Comparison of ENCODE assay signal across 16 mouse cellular contexts in the genomic region with DNA sequence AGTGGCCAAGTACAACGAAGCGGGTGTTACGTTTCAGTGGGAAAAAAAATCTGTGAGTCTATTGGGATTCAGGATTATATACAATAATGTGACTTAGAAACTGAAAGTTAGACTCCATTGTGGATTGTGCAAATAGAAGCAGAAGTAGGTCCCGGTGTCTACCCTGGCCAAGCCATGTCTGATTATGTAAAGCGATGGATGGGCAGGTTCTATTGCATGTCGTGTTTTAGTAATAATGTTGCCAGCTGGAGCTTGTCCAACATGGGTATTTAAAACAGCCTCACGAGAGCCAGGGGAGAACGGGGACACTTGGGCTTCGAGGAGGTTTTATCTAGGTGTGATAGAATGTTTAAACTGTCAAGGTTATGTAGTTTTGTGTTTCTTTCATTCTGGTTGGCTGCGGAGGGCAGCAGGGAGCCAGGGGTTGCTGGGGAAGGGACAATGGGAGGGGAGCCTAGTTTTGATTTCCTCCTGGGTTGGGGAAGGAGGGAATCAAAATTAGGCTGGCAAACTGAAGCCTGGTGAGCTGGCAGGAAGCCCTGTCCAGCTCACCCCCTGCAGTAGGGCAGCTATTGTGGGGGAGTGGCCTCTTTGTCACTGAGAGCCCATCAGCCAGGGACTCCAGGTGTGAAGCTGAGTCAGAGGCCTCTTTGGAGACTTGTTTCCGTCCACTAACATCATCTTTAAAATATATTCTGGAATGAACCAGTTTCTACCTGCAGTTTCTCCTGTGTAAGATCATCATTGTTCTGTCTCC.
DNase-seq lines count a peak whose midpoint lies in the region; TF ChIP-seq lines count a peak whose summit lies in the region.
"Had no signal": no experiment of that assay in that cellular context is flagged by ENCODE, and none has a peak within 500 bp of the region (broad histone marks: within the 10 kb centered on the region; RNA-seq: fewer than 3 reads in every experiment).

No protein-coding gene starts in this region.

- H3K27me3 ChIP-seq in heart, embryonic 10.5 days (ENCODE audit: insufficient read depth, poor library complexity, severe bottlenecking) = no peaks in the 10 kb centered on the region
- H3K27me3 ChIP-seq: embryonic facial prominence, embryonic 15.5 days; Patski; stomach, embryonic 15.5 days had no signal

- no peak overlapping the region for H3K4me3 ChIP-seq in heart, embryonic 10.5 days
- no peak overlapping the region for H3K4me3 ChIP-seq in layer of hippocampus, adult 2 months
- H3K4me3 ChIP-seq: embryonic facial prominence, embryonic 15.5 days; hindbrain, embryonic 13.5 days; stomach, embryonic 15.5 days had no signal

- 74% methylated on average over 11 of the region's 11 CpGs for WGBS in heart, embryonic 10.5 days

- peak; percentile 19 for DNase-seq in heart, embryonic 10.5 days (ENCODE audit: low spot score)
- DNase-seq in heart, adult 8-10 months (ENCODE audit: low spot score) = no peak
- no peak for DNase-seq in layer of hippocampus, adult 2 months (ENCODE audit: low spot score in 2 of 2)
- no peak for DNase-seq in layer of hippocampus, adult 8-10 months (ENCODE audit: low spot score in 2 of 2)
- DNase-seq in cerebellum, adult 18-20 months = peak; percentile 53 to 55
- peak; percentile 39 to 60 for DNase-seq in cerebellum, postnatal 25 days
- DNase-seq in right cerebral cortex, postnatal 25 days = no peak
- DNase-seq: adrenal gland, adult 2 months; kidney, postnatal 10 days; liver; right cerebral cortex, postnatal 4 days had no signal

- TF ChIP-seq CTCF in layer of hippocampus, adult 2 months (conservative IDR thresholded peaks at IDR 0.05) = no peak

- H3K27ac ChIP-seq in heart, embryonic 10.5 days = no peak overlapping the region
- peak overlapping the region; percentile 43 for H3K27ac ChIP-seq in layer of hippocampus, adult 2 months
- H3K27ac ChIP-seq: embryonic facial prominence, embryonic 15.5 days; hindbrain, embryonic 13.5 days; macrophage; stomach, embryonic 15.5 days had no signal

- no peaks in the 10 kb centered on the region; the same call in 1 of the 2 replicates for H3K4me1 ChIP-seq in heart, embryonic 10.5 days
- H3K4me1 ChIP-seq: embryonic facial prominence, embryonic 15.5 days; stomach, embryonic 15.5 days had no signal

- H3K9me3 ChIP-seq in heart, embryonic 10.5 days = no peaks in the 10 kb centered on the region
- H3K9me3 ChIP-seq: embryonic facial prominence, embryonic 15.5 days; hindbrain, embryonic 13.5 days; stomach, embryonic 15.5 days had no signal

- H3K36me3 ChIP-seq in heart, embryonic 10.5 days = no peaks in the 10 kb centered on the region
- H3K36me3 ChIP-seq: embryonic facial prominence, embryonic 15.5 days; hindbrain, embryonic 13.5 days; stomach, embryonic 15.5 days had no signal

Comparison
In these comparisons a context has a peak if more than half of its experiments do, and no peak if none do; other contexts are left out.
1. DNase-seq: peak in heart, embryonic 10.5 days (single experiment), cerebellum, adult 18-20 months (2 of 2) and cerebellum, postnatal 25 days (2 of 2); none in heart, adult 8-10 months (single experiment), layer of hippocampus, adult 2 months (0 of 2), layer of hippocampus, adult 8-10 months (0 of 2) and right cerebral cortex, postnatal 25 days (single experiment).